Mouse (Mus musculus) midbrain, embryonic 15.5 days (tissue): ENCODE data around the gene Krcc1. TPM values are rescaled to one million over a fixed set of nuclear protein-coding genes. Genes with fewer than 3 reads are reported as not detected.

Experiments used
- ATAC-seq: fragments of 200-750 bp; cut with Nextera tagmentation; replicated peaks from 2 replicates; pipeline ENCODE4 v1.8.0; 2017; ENCODE audit warnings: moderate TSS enrichment
- H3K27ac ChIP-seq: fragments of 300-500 bp; sonication (generic); 2 replicates; pipeline ENCODE4 v1.5.1; 2015; ENCODE audit warnings: mild to moderate bottlenecking, inconsistent platforms
- H3K27me3 ChIP-seq: fragments of 300-500 bp; sonication (generic); replicated peaks from 2 replicates; pipeline ENCODE4 v1.6.1; 2015; ENCODE audit warnings: inconsistent platforms
- H3K36me3 ChIP-seq: fragments of 300-500 bp; sonication (generic); replicated peaks from 2 replicates; pipeline ENCODE4 v1.6.1; 2015; ENCODE audit warnings: inconsistent platforms
- H3K4me1 ChIP-seq: fragments of 300-500 bp; sonication (generic); 2 replicates; pipeline ENCODE4 v1.6.1; 2015; ENCODE audit warnings: inconsistent platforms
- H3K4me2 ChIP-seq: fragments of 300-500 bp; sonication (generic); 2 replicates; pipeline ENCODE4 v1.6.1; 2015; ENCODE audit warnings: inconsistent platforms, mild to moderate bottlenecking, moderate library complexity
- H3K4me3 ChIP-seq: fragments of 300-500 bp; sonication (generic); 2 replicates; pipeline ENCODE4 v1.5.1; 2015; ENCODE audit warnings: mild to moderate bottlenecking, inconsistent platforms
- H3K9ac ChIP-seq: fragments of 300-500 bp; sonication (generic); 2 replicates; pipeline ENCODE4 v1.6.1; 2015; ENCODE audit warnings: mild to moderate bottlenecking, inconsistent platforms
- H3K9me3 ChIP-seq: fragments of 300-500 bp; sonication (generic); 2 replicates; pipeline ENCODE4 v1.6.1; 2016; ENCODE audit warnings: inconsistent platforms
- WGBS: fragments of 180-500 bp; shearing (Covaris S2); methylation state at CpG from one replicate; pipeline ENCODE4 v1.1.7; 2015; ENCODE audit warnings: mixed read lengths; 5-methylcytosine and 5-hydroxymethylcytosine counted together
- polyA plus RNA-seq: library from polyadenylated mRNA; unstranded; fragments of >200 nt; fragmentation: Nextera tagmentation; extraction: Ambion mirVana; gene quantifications from 2 replicates; pipeline ENCODE4 v1.2.1, GENCODE M21; 2015

Krcc1 gene
- 16.9 and 17.2 TPM in 2 replicates for polyA plus RNA-seq

GRCm38 (mm10) chr6:71271389-71272315 lies at the start of gene Krcc1:
Gene Krcc1 (plus strand): TSS chr6:71271677.
- H3K36me3 ChIP-seq, result no peaks in the 10 kb centered on the region
- no peaks in the 10 kb centered on the region for H3K9me3 ChIP-seq
- H3K4me2 ChIP-seq, result peak within 1 kb of the TSS; percentile 68
- H3K9ac ChIP-seq, result peak within 1 kb of the TSS; percentile 98
- peak within 1 kb of the TSS; percentile 93 for H3K4me3 ChIP-seq
- peaks cover 18% of the 10 kb centered on the region for H3K4me1 ChIP-seq
- peak within 1 kb of the TSS; percentile 97 for H3K27ac ChIP-seq
- WGBS, result under 1% methylated on average over 63 of the region's 84 CpGs
- H3K27me3 ChIP-seq, result no peaks in the 10 kb centered on the region
- ATAC-seq, result peak; percentile 95

DNA sequence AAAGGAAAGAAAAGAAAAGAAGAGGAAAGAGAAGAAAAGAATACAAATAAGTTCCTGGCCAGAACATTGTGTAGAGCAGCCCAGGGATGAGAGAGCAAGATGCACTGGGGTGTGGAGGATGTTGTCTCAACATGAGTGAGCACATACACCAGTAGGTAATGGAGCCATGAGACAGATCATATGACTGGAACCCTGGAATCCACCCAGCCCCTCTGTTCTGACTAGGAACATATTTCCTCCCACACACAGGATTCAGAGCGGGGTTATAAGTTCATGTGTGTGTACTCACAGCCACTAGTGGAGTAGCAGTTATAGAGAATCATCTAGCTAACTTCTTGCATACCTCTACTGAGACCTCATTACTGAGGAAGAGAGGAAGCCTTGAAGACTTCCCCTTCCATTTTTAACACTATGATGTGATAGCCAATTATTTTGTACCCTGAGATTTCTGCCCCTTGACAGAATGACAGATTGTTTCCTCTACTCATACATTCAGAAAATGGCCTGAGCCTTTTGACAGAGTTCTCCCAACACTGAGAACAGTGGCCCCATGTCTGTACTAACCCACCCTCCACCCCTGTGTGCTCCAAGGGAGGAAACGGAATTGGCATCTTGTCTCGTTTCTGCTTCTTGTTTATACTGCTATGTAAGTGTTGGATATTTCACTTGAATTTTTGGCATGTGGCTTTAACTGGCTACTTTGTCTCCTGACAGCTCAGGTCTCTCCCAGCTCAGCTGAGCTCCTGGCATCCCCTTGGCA lies 47.1 kb upstream of the Krcc1 start:
- no peak overlapping the region for H3K4me2 ChIP-seq
- no peak for ATAC-seq
- no peaks in the 10 kb centered on the region for H3K36me3 ChIP-seq
- H3K27ac ChIP-seq, result no peak overlapping the region
- H3K4me3 ChIP-seq, result no peak overlapping the region
- H3K9me3 ChIP-seq, result no peaks in the 10 kb centered on the region
- H3K9ac ChIP-seq, result no peak overlapping the region
- 90% methylated on average over 3 of the region's 3 CpGs for WGBS
- peaks cover 6% of the 10 kb centered on the region for H3K4me1 ChIP-seq
- H3K27me3 ChIP-seq, result no peaks in the 10 kb centered on the region

DNA sequence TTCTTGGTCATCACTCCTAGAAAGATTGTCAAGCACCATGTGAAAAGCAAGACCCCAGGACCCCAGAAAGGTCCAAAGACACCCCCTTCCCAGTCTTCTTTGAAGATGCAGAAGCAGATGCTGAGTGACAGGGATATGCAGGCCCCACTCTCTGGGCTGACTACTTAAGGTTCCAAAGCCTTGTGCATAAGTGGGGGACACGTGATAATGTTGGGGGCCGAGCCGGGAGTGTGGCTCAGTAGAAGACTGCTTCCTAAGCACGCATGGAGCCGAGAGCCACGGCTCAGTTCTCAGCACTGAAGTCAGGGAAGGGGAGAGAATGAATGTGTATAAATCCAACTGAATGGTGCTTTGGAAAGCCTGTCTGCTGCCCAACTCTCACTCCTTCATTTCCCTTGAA lies 44.9 kb upstream of the Krcc1 start:
- Histone ChIP-seq H3K4me3 (no peak overlapping the region), H3K9ac (no peak overlapping the region), H3K27me3 (no peaks in the 10 kb centered on the region), H3K36me3 (no peaks in the 10 kb centered on the region), H3K4me2 (no peak overlapping the region), H3K4me1 (peaks cover 6% of the 10 kb centered on the region), H3K27ac (no peak overlapping the region), H3K9me3 (no peaks in the 10 kb centered on the region)
- WGBS, result 16% methylated on average over 6 of the region's 6 CpGs
- no peak for ATAC-seq

GRCm38 (mm10) chr6:71227157-71227770 lies 44.2 kb upstream of the Krcc1 start:
- no peak for ATAC-seq
- no peaks in the 10 kb centered on the region for H3K9me3 ChIP-seq
- H3K27ac ChIP-seq, result no peak overlapping the region
- WGBS, result 5% methylated on average over 7 of the region's 7 CpGs
- H3K27me3 ChIP-seq, result no peaks in the 10 kb centered on the region
- no peak overlapping the region for H3K4me3 ChIP-seq
- H3K36me3 ChIP-seq, result no peaks in the 10 kb centered on the region
- no peak overlapping the region for H3K9ac ChIP-seq
- H3K4me1 ChIP-seq, result peaks cover 6% of the 10 kb centered on the region
- no peak overlapping the region for H3K4me2 ChIP-seq

GRCm38 (mm10) chr6:71235121-71235520 lies 36.4 kb upstream of the Krcc1 start:
- Histone ChIP-seq H3K27ac (no peak overlapping the region), H3K9me3 (no peaks in the 10 kb centered on the region), H3K36me3 (no peaks in the 10 kb centered on the region), H3K4me1 (no peaks in the 10 kb centered on the region), H3K9ac (no peak overlapping the region), H3K4me3 (no peak overlapping the region), H3K4me2 (no peak overlapping the region), H3K27me3 (no peaks in the 10 kb centered on the region)
- WGBS, result 85% methylated on average over 13 of the region's 13 CpGs
- ATAC-seq, result no peak

DNA sequence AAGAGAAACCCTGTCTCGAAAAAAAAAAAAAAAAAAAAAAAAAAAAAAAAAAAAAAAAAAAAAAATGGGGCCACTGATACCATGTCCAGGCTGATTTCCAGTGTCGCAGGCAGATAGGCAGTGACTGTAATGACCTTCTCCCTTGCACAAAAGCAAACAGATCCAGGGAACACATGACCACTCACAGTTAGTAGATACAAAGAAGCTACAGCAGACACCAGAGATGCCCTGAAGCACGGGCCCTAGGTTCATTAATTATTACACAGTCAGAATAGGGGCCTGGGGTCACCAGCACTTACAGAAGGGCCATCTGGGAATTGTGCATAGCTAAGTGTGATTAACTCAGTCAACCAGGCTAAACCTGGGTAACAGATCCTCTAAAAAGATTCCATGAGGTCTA lies 35.5 kb upstream of the Krcc1 start:
- no peaks in the 10 kb centered on the region for H3K36me3 ChIP-seq
- no peak overlapping the region for H3K27ac ChIP-seq
- no peak overlapping the region for H3K4me2 ChIP-seq
- H3K9ac ChIP-seq, result no peak overlapping the region
- no peak for ATAC-seq
- WGBS, result 75% methylated on average over 2 of the region's 3 CpGs
- no peaks in the 10 kb centered on the region for H3K4me1 ChIP-seq
- H3K9me3 ChIP-seq, result no peaks in the 10 kb centered on the region
- H3K4me3 ChIP-seq, result no peak overlapping the region
- no peaks in the 10 kb centered on the region for H3K27me3 ChIP-seq

GRCm38 (mm10) chr6:71236506-71236905 lies 35.0 kb upstream of the Krcc1 start:
- Histone ChIP-seq H3K27me3 (no peaks in the 10 kb centered on the region), H3K4me1 (no peaks in the 10 kb centered on the region), H3K36me3 (no peaks in the 10 kb centered on the region), H3K9ac (no peak overlapping the region), H3K4me3 (no peak overlapping the region), H3K9me3 (no peaks in the 10 kb centered on the region), H3K27ac (no peak overlapping the region), H3K4me2 (no peak overlapping the region)
- 83% methylated on average over 6 of the region's 6 CpGs for WGBS
- no peak for ATAC-seq

- Histone ChIP-seq H3K9ac (no peak overlapping the region), H3K27me3 (no peaks in the 10 kb centered on the region), H3K4me1 (no peaks in the 10 kb centered on the region), H3K36me3 (no peaks in the 10 kb centered on the region), H3K9me3 (no peaks in the 10 kb centered on the region), H3K4me2 (no peak overlapping the region), H3K27ac (no peak overlapping the region), H3K4me3 (no peak overlapping the region)
- no peak for ATAC-seq
- 86% methylated on average over 6 of the region's 6 CpGs for WGBS
Observed at GRCm38 (mm10) chr6:71237031-71237431, 34.4 kb upstream of the Krcc1 start.

GRCm38 (mm10) chr6:71239069-71239750 lies 32.3 kb upstream of the Krcc1 start:
- H3K4me2 ChIP-seq, result no peak overlapping the region
- no peaks in the 10 kb centered on the region for H3K27me3 ChIP-seq
- H3K27ac ChIP-seq, result no peak overlapping the region
- no peak overlapping the region for H3K9ac ChIP-seq
- H3K36me3 ChIP-seq, result no peaks in the 10 kb centered on the region
- 91% methylated on average over 26 of the region's 26 CpGs for WGBS
- no peak overlapping the region for H3K4me3 ChIP-seq
- H3K4me1 ChIP-seq, result no peaks in the 10 kb centered on the region
- ATAC-seq, result no peak
- H3K9me3 ChIP-seq, result no peaks in the 10 kb centered on the region

DNA sequence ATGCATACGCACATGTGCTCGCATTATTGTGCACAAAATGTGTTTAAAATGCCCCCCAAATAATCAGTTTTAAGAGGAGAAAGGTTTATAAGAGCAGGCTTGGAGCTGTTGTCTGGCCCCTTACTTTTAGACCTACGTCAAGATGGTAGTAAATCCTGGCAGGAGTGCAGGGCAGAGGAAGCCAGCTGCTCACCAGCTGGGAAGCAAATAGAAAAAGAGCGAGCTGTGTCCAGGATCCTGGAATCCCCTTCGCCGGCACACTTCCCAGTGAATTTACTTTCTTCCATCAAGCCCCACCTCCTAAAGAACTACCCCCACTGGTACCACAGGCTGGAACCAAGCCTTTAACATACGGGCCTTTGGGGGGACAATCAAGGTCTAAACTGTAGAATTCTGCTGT lies 30.6 kb upstream of the Krcc1 start:
- H3K4me2 ChIP-seq, result no peak overlapping the region
- no peaks in the 10 kb centered on the region for H3K4me1 ChIP-seq
- ATAC-seq, result no peak
- 90% methylated on average over 7 of the region's 7 CpGs for WGBS
- H3K27me3 ChIP-seq, result no peaks in the 10 kb centered on the region
- no peak overlapping the region for H3K4me3 ChIP-seq
- H3K9ac ChIP-seq, result no peak overlapping the region
- H3K27ac ChIP-seq, result no peak overlapping the region
- no peaks in the 10 kb centered on the region for H3K9me3 ChIP-seq
- no peaks in the 10 kb centered on the region for H3K36me3 ChIP-seq

GRCm38 (mm10) chr6:71242811-71243210 lies 28.7 kb upstream of the Krcc1 start:
- no peak for ATAC-seq
- 94% methylated on average over 1 of the region's 1 CpGs for WGBS

DNA sequence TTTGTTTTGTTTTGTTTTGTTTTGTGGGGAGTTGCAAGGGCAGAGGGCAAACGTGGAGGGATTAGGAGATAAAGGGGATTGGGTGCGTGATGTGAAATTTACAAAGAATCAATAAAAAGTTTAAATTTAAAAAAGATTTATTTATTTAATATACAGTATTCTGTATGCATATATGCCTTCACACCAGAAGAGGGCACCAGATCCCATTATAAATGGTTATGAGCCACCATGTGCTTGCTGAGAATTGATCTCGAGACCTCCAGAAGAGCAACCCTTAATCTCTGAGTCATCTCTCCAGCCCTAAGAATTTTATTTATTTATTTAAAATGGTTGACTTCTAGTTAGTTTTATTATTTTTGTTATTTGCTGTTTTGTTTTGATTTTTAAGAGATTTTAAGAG lies 28.2 kb upstream of the Krcc1 start:
- H3K9ac ChIP-seq, result no peak overlapping the region
- no peaks in the 10 kb centered on the region for H3K4me1 ChIP-seq
- no peak for ATAC-seq
- WGBS, result 88% methylated on average over 3 of the region's 3 CpGs
- H3K4me2 ChIP-seq, result no peak overlapping the region
- no peak overlapping the region for H3K4me3 ChIP-seq
- no peak overlapping the region for H3K27ac ChIP-seq
- no peaks in the 10 kb centered on the region for H3K27me3 ChIP-seq
- no peaks in the 10 kb centered on the region for H3K9me3 ChIP-seq
- no peaks in the 10 kb centered on the region for H3K36me3 ChIP-seq

More at GRCm38 (mm10) chr6:71242811-71243210, 28.7 kb upstream of the Krcc1 start:
- no peaks in the 10 kb centered on the region for H3K4me1 ChIP-seq
- H3K27me3 ChIP-seq, result no peaks in the 10 kb centered on the region
- no peak overlapping the region for H3K4me2 ChIP-seq
- no peak overlapping the region for H3K4me3 ChIP-seq
- H3K27ac ChIP-seq, result no peak overlapping the region
- no peaks in the 10 kb centered on the region for H3K36me3 ChIP-seq
- no peak overlapping the region for H3K9ac ChIP-seq
- H3K9me3 ChIP-seq, result no peaks in the 10 kb centered on the region
